Mouse (Mus musculus) heart, adult 10 weeks (tissue): ENCODE results near the gene Dlx2. TPM values are rescaled to one million over a fixed set of nuclear protein-coding genes. Genes with fewer than 3 reads are reported as not detected.

Experiments used
- polyA plus RNA-seq: library from polyadenylated mRNA; stranded (reverse); fragments of 350-450 nt; fragmentation: Illumina TruSeq; extraction: RNeasy Lipid Tissue Mini Kit (QIAGEN cat#74804); gene quantifications from one replicate; pipeline ENCODE4 v1.2.3, GENCODE M21; 2014; ENCODE audit warnings: low read depth, low replicate concordance

The Dlx2 gene
- polyA plus RNA-seq = not detected

GRCm38 (mm10) chr2:71546640-71547071, at the start of gene Dlx2:
Gene Dlx2 (minus strand): TSS chr2:71546754.

GRCm38 (mm10) chr2:71528014-71528713, 18.4 kb downstream of the Dlx2 start, which contains the start of gene Dlx1:
Gene Dlx1 (plus strand): TSS chr2:71528113.

Other genes starting within 250 kb of the Dlx2 start
- 150 TPM for gene Slc25a12, start 179.0 kb downstream of the Dlx2 start, polyA plus RNA-seq
- 32.9 TPM for gene Hat1, start 157.8 kb downstream of the Dlx2 start, polyA plus RNA-seq
- gene Metap1d, start 93.5 kb downstream of the Dlx2 start, polyA plus RNA-seq = 57.6 TPM
- gene Dlx1, start 18.6 kb downstream of the Dlx2 start, polyA plus RNA-seq = 0.24 TPM
- gene Itga6, start 198.9 kb upstream of the Dlx2 start, polyA plus RNA-seq = 50.0 TPM